Mouse (Mus musculus): Measurements from ENCODE around the gene Ticrr. TPM values are rescaled to one million over a fixed set of nuclear protein-coding genes. Genes with fewer than 3 reads are reported as not detected.

Ticrr gene
- polyA plus RNA-seq, 1 experiment: 1.9 TPM

- peaks cover 31% of the 10 kb centered on the region for H3K27me3 ChIP-seq (replicated peaks)
- TF ChIP-seq FLI1 (IDR thresholded peaks at IDR 0.05; ENCODE audit: low read length) (no peak), GATA1 (IDR thresholded peaks at IDR 0.05; ENCODE audit: borderline replicate concordance, low read length) (no peak)
- H3K4me1 ChIP-seq: peaks cover 24% of the 10 kb centered on the region
- no peaks in the 10 kb centered on the region for H3K36me3 ChIP-seq (replicated peaks; ENCODE audit: low read length)
- no peaks in the 10 kb centered on the region for H3K9me3 ChIP-seq
- H3K4me3 ChIP-seq (replicated peaks): no peak overlapping the region
Measured at GRCm38 (mm10) chr7:79740279-79740678, 80.3 kb downstream of the Ticrr start.

GRCm38 (mm10) chr7:79742277-79742658 lies 82.3 kb downstream of the Ticrr start:
- TF ChIP-seq FLI1 (IDR thresholded peaks at IDR 0.05; ENCODE audit: low read length) (no peak), GATA1 (IDR thresholded peaks at IDR 0.05; ENCODE audit: borderline replicate concordance, low read length) (no peak)
- Histone ChIP-seq H3K4me3 (replicated peaks) (peak overlapping the region; percentile 92), H3K4me1 (peaks cover 24% of the 10 kb centered on the region), H3K27me3 (replicated peaks) (peaks cover 23% of the 10 kb centered on the region), H3K36me3 (replicated peaks; ENCODE audit: low read length) (no peaks in the 10 kb centered on the region), H3K9me3 (no peaks in the 10 kb centered on the region)

- TF ChIP-seq GATA1 (IDR thresholded peaks at IDR 0.05; ENCODE audit: borderline replicate concordance, low read length) (no peak), FLI1 (IDR thresholded peaks at IDR 0.05; ENCODE audit: low read length) (peak; percentile 54; the same call in 1 of the 2 replicates)
- H3K9me3 ChIP-seq: no peaks in the 10 kb centered on the region
- no peaks in the 10 kb centered on the region for H3K36me3 ChIP-seq (replicated peaks; ENCODE audit: low read length)
- H3K4me1 ChIP-seq: peaks cover 24% of the 10 kb centered on the region
- H3K27me3 ChIP-seq (replicated peaks): peaks cover 18% of the 10 kb centered on the region
- H3K4me3 ChIP-seq (replicated peaks): peak within 1 kb of the TSS; percentile 92
Measured at GRCm38 (mm10) chr7:79742659-79743536, 82.9 kb downstream of the Ticrr start, which contains the start of the genes Pex11a and Wdr93. Pex11a (minus strand) TSS chr7:79743131. Wdr93 (plus strand) TSS chr7:79743163.

- Histone ChIP-seq H3K4me1 (peaks cover 24% of the 10 kb centered on the region), H3K4me3 (replicated peaks) (no peak overlapping the region), H3K27me3 (replicated peaks) (peaks cover 19% of the 10 kb centered on the region), H3K9me3 (no peaks in the 10 kb centered on the region), H3K36me3 (replicated peaks; ENCODE audit: low read length) (no peaks in the 10 kb centered on the region)
- TF ChIP-seq GATA1 (IDR thresholded peaks at IDR 0.05; ENCODE audit: borderline replicate concordance, low read length): no peak
Measured at GRCm38 (mm10) chr7:79744051-79744450, 84.1 kb downstream of the Ticrr start.

- peaks cover 20% of the 10 kb centered on the region for H3K27me3 ChIP-seq (replicated peaks)
Measured at GRCm38 (mm10) chr7:79744585-79744984, 84.6 kb downstream of the Ticrr start.

GRCm38 (mm10) chr7:79747659-79748058 lies 87.7 kb downstream of the Ticrr start:
- no peak for TF ChIP-seq FLI1 (IDR thresholded peaks at IDR 0.05; ENCODE audit: low read length)
- no peak for TF ChIP-seq GATA1 (IDR thresholded peaks at IDR 0.05; ENCODE audit: borderline replicate concordance, low read length)
- H3K27me3 ChIP-seq (replicated peaks): peaks cover 23% of the 10 kb centered on the region

More at GRCm38 (mm10) chr7:79744585-79744984, 84.6 kb downstream of the Ticrr start:
- Histone ChIP-seq H3K4me1 (peaks cover 24% of the 10 kb centered on the region), H3K36me3 (replicated peaks; ENCODE audit: low read length) (no peaks in the 10 kb centered on the region), H3K9me3 (no peaks in the 10 kb centered on the region), H3K4me3 (replicated peaks) (no peak overlapping the region)
- no peak for TF ChIP-seq FLI1 (IDR thresholded peaks at IDR 0.05; ENCODE audit: low read length)
- no peak for TF ChIP-seq GATA1 (IDR thresholded peaks at IDR 0.05; ENCODE audit: borderline replicate concordance, low read length)

More at GRCm38 (mm10) chr7:79747659-79748058, 87.7 kb downstream of the Ticrr start:
- Histone ChIP-seq H3K4me3 (replicated peaks) (no peak overlapping the region), H3K9me3 (no peaks in the 10 kb centered on the region), H3K36me3 (replicated peaks; ENCODE audit: low read length) (no peaks in the 10 kb centered on the region), H3K4me1 (peaks cover 18% of the 10 kb centered on the region)

Other genes with a start within 250 kb of the Ticrr start
- 10.2 and 32.6 TPM in 2 replicates for gene Polg, start 193.8 kb upstream of the Ticrr start, polyA plus RNA-seq (2012; ENCODE audit: insufficient read depth, low replicate concordance)
- gene Rhcg, start 42.5 kb upstream of the Ticrr start, polyA plus RNA-seq (2012; ENCODE audit: insufficient read depth, low replicate concordance): not detected in 2 replicates
- 1.4 TPM in 1 of 2 replicates, not detected in the other for gene Kif7, start 55.5 kb downstream of the Ticrr start, polyA plus RNA-seq (2012; ENCODE audit: insufficient read depth, low replicate concordance)
- gene Plin1, start 72.7 kb downstream of the Ticrr start, polyA plus RNA-seq (2012; ENCODE audit: insufficient read depth, low replicate concordance): 1.7 TPM in 1 of 2 replicates, not detected in the other
- gene Pex11a, start 82.9 kb downstream of the Ticrr start, polyA plus RNA-seq (2012; ENCODE audit: insufficient read depth, low replicate concordance): 0.81 TPM in 1 of 2 replicates, not detected in the other
- gene Wdr93, start 83.0 kb downstream of the Ticrr start, polyA plus RNA-seq (2012; ENCODE audit: insufficient read depth, low replicate concordance): not detected in 2 replicates
- gene Mesp1, start 133.6 kb downstream of the Ticrr start, polyA plus RNA-seq (2012; ENCODE audit: insufficient read depth, low replicate concordance): not detected in 2 replicates
- not detected in 2 replicates for gene Mesp2, start 150.5 kb downstream of the Ticrr start, polyA plus RNA-seq (2012; ENCODE audit: insufficient read depth, low replicate concordance)
- gene Anpep, start 200.9 kb downstream of the Ticrr start, polyA plus RNA-seq (2012; ENCODE audit: insufficient read depth, low replicate concordance): 3.1 and 11.4 TPM in 2 replicates